Mouse (Mus musculus): ENCODE results near the gene Slc16a4. TPM values are rescaled to one million over a fixed set of nuclear protein-coding genes. Genes with fewer than 3 reads are reported as not detected.

Slc16a4 gene
- total and polyA plus RNA-seq, 3 experiments: 0.04 to 0.65 TPM; not detected in 1

DNA sequence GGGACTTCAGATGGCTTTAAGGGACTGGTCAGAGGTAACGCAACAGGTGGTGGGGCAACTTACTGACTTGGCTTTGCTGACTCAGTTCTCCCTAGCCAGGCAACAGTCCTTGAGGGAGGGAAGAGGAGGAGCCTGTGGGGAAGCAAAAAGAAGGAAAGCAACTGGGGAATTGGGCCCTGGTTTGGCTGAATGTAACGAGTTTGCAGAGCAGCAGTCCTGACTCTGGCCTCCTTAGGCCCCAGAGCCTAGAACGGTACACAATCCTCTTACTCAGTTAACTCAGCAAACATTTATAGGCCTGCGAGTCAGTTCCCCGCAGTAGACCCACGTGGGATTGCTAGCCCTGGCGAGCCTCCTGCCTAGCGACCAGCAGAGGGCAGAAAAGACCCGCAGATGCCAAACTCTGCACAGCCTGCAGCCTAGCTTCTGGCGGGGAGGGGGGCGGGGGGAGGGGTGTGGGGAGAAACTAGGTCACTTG, 66.0 kb downstream of the Slc16a4 start (continued):
- TF ChIP-seq USF1 (IDR thresholded peaks at IDR 0.05; ENCODE audit: low read depth, low read length) (peak; percentile 68; the same call in 1 of the 2 replicates), ZMIZ1 (IDR thresholded peaks at IDR 0.05; ENCODE audit: low read depth, low read length) (no peak), ZKSCAN1 (IDR thresholded peaks at IDR 0.05; ENCODE audit: low read depth, low read length) (no peak), SIN3A (IDR thresholded peaks at IDR 0.05; ENCODE audit: low read length) (peak; percentile 77), MAZ (IDR thresholded peaks at IDR 0.05; ENCODE audit: low read depth, low read length) (no peak), MEF2A (IDR thresholded peaks at IDR 0.05; ENCODE audit: extremely low read depth, insufficient replicate concordance, low read depth, low read length, poor library complexity, severe bottlenecking) (no peak), JUND (IDR thresholded peaks at IDR 0.05; ENCODE audit: low read depth, low read length) (no peak), CTCF (IDR thresholded peaks at IDR 0.05 in 2 of 3, conservative IDR thresholded peaks at IDR 0.05 in 1 of 3; ENCODE audit: control insufficient read depth in 1 of 3, insufficient read depth in 1 of 3, low read depth in 2 of 3, low read length in 3 of 3, poor library complexity in 1 of 3, severe bottlenecking in 1 of 3) (peak; percentile 48 to 93 (median 78); a peak in 5 of 6 replicates)

DNA sequence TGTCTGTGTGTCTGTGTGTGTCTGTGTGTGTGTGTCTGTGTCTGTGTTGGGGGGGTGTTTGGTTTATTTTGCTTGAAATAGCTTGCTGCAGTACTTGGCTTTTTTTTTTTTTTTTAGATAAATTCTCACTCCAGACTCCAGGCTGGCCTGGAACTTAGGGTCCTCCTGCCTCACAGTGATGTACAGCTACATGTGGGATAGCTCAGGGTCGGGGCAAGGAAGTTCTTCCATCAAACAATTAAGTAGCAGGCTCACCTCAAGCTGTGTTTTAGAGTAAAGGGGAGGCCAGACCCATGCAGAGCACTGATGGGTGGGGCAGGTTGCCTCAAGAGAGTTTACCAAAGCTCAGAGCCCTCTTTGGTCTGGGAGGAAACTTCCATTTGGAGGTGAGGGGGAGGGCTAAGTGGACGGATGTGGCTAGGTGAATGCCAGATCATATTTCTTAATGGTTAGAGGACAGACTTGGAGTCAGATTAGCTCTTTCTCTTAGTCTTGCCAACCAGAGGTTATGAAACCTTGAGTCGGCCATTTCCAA, 66.7 kb downstream of the Slc16a4 start:
- H3K9me3 ChIP-seq (replicated peaks; ENCODE audit: insufficient read depth, low read length): no peaks in the 10 kb centered on the region
- no peaks in the 10 kb centered on the region for H3K79me2 ChIP-seq (ENCODE audit: control insufficient read depth, insufficient read depth, low read length, poor library complexity)
- peaks cover 4 to 6% of the 10 kb centered on the region in 2 experiments for H3K27me3 ChIP-seq (ENCODE audit: control insufficient read depth in 1 of 2, insufficient read depth in 2 of 2, low read length in 2 of 2)
- H3K27ac ChIP-seq (ENCODE audit: control insufficient read depth, low read depth, low read length): no peak overlapping the region
- TF ChIP-seq TCF12 (IDR thresholded peaks at IDR 0.05; ENCODE audit: low read depth, low read length): no peak
- no peak for TF ChIP-seq USF1 (IDR thresholded peaks at IDR 0.05; ENCODE audit: low read depth, low read length)
- TF ChIP-seq MEF2A (IDR thresholded peaks at IDR 0.05; ENCODE audit: extremely low read depth, insufficient replicate concordance, low read depth, low read length, poor library complexity, severe bottlenecking): no peak
- no peak for TF ChIP-seq NELFE (IDR thresholded peaks at IDR 0.05; ENCODE audit: low read depth, low read length)
- no peak for TF ChIP-seq MYB (IDR thresholded peaks at IDR 0.05; ENCODE audit: low read depth, low read length)
- TF ChIP-seq ETS1 (IDR thresholded peaks at IDR 0.05; ENCODE audit: low read depth, low read length): no peak
- no peak for TF ChIP-seq ZC3H11A (IDR thresholded peaks at IDR 0.05; ENCODE audit: low read depth, low read length)
- no peak for TF ChIP-seq MAFK (IDR thresholded peaks at IDR 0.05; ENCODE audit: borderline replicate concordance, low read depth, low read length)
- TF ChIP-seq SIN3A (IDR thresholded peaks at IDR 0.05; ENCODE audit: low read length): no peak
- TF ChIP-seq SMC3 (IDR thresholded peaks at IDR 0.05; ENCODE audit: low read depth, low read length): no peak
- no peak for TF ChIP-seq UBTF (IDR thresholded peaks at IDR 0.05; ENCODE audit: borderline replicate concordance, insufficient read depth, low read depth, low read length)
- TF ChIP-seq ZKSCAN1 (IDR thresholded peaks at IDR 0.05; ENCODE audit: low read depth, low read length): no peak
- no peak for TF ChIP-seq RAD21 (IDR thresholded peaks at IDR 0.05; ENCODE audit: low read depth, low read length)
- no peak for TF ChIP-seq JUND (IDR thresholded peaks at IDR 0.05; ENCODE audit: low read depth, low read length)
- TF ChIP-seq POLR2AphosphoS2 (IDR thresholded peaks at IDR 0.05; ENCODE audit: low read length): no peak
- no peak for TF ChIP-seq GATA1 (IDR thresholded peaks at IDR 0.05; ENCODE audit: low read depth, low read length)
- TF ChIP-seq NRF1 (IDR thresholded peaks at IDR 0.05; ENCODE audit: insufficient read depth, low read depth, low read length, poor library complexity, severe bottlenecking): no peak
- no peak for TF ChIP-seq POLR2A (IDR thresholded peaks at IDR 0.05; ENCODE audit: control insufficient read depth in 1 of 2, insufficient read depth in 1 of 2, low read depth in 1 of 2, low read length in 2 of 2, poor library complexity in 1 of 2)
- TF ChIP-seq CTCF (IDR thresholded peaks at IDR 0.05 in 2 of 3, conservative IDR thresholded peaks at IDR 0.05 in 1 of 3; ENCODE audit: control insufficient read depth in 1 of 3, insufficient read depth in 1 of 3, low read depth in 2 of 3, low read length in 3 of 3, poor library complexity in 1 of 3, severe bottlenecking in 1 of 3): no peak
- peaks cover 0 to 17% of the 10 kb centered on the region in 2 experiments; a peak in 2 of 4 replicates for H3K36me3 ChIP-seq (ENCODE audit: control insufficient read depth in 1 of 2, insufficient read depth in 2 of 2, low read length in 2 of 2)
- peaks cover 0 to 26% of the 10 kb centered on the region in 2 experiments for H3K4me1 ChIP-seq (ENCODE audit: control insufficient read depth in 1 of 2, insufficient read depth in 2 of 2, low read length in 2 of 2)
- H3K4me3 ChIP-seq (ENCODE audit: control insufficient read depth in 1 of 2, insufficient read depth in 1 of 2, low read depth in 2 of 2, low read length in 2 of 2): no peak overlapping the region
- DNase-seq (ENCODE audit: low read depth, low spot score): no peak
- no peak overlapping the region for H3K9ac ChIP-seq (ENCODE audit: control insufficient read depth, low read depth, low read length, poor library complexity, severe bottlenecking)

Measured in MEL (cell line).